Mouse (Mus musculus): ENCODE data around the gene Cdc16.
"Not testable (repeated sequence)": the region's sequence is repeated elsewhere in the genome, so short reads cannot be mapped to it uniquely, and the experiment has no call there.

Gene Cdc16

GRCm38 (mm10) chr8:13756982-13757804 lies at the start of gene Cdc16:
Gene Cdc16, plus strand, starts transcription at chr8:13757676.
- DNase-seq = peak; percentile 93

- no peak for DNase-seq
Observed at GRCm38 (mm10) chr8:13708514-13708913, 49.0 kb upstream of the Cdc16 start.

GRCm38 (mm10) chr8:13718980-13719379 lies 38.5 kb upstream of the Cdc16 start:
- DNase-seq = no peak

GRCm38 (mm10) chr8:13725722-13726121 lies 31.8 kb upstream of the Cdc16 start:
- peak; percentile 43 for DNase-seq

- no peak for DNase-seq
Observed at GRCm38 (mm10) chr8:13727469-13728094, 29.9 kb upstream of the Cdc16 start.

GRCm38 (mm10) chr8:13740323-13740770 lies 17.1 kb upstream of the Cdc16 start:
- peak; percentile 11 for DNase-seq

- no peak for DNase-seq
Observed at GRCm38 (mm10) chr8:13740817-13741613, 16.5 kb upstream of the Cdc16 start.

- DNase-seq = not testable (repeated sequence)
Observed at GRCm38 (mm10) chr8:13746212-13746611, 11.3 kb upstream of the Cdc16 start.

- DNase-seq = no peak
Observed at GRCm38 (mm10) chr8:13747626-13748025, 9.8 kb upstream of the Cdc16 start.

- DNase-seq = peak; percentile 90
Observed at GRCm38 (mm10) chr8:13753680-13754079, 3.8 kb upstream of the Cdc16 start.

- DNase-seq = no peak
Observed at GRCm38 (mm10) chr8:13756480-13756879, 996 bp upstream of the Cdc16 start.

- DNase-seq = peak; percentile 14
Observed at GRCm38 (mm10) chr8:13757805-13758727, 590 bp downstream of the Cdc16 start.

- no peak for DNase-seq
Observed at GRCm38 (mm10) chr8:13769206-13769605, 11.7 kb downstream of the Cdc16 start.

- no peak for DNase-seq
Observed at GRCm38 (mm10) chr8:13780536-13780935, 23.1 kb downstream of the Cdc16 start.

GRCm38 (mm10) chr8:13785250-13785763 lies 27.8 kb downstream of the Cdc16 start, which contains the start of gene Upf3a:
Gene Upf3a, plus strand, starts transcription at chr8:13785615.
- peak; percentile 88 for DNase-seq

- peak; percentile 100 for DNase-seq
Observed at GRCm38 (mm10) chr8:13785764-13786299, 28.4 kb downstream of the Cdc16 start.

GRCm38 (mm10) chr8:13789606-13790005 lies 32.1 kb downstream of the Cdc16 start:
- DNase-seq = no peak

GRCm38 (mm10) chr8:13793097-13793745 lies 35.7 kb downstream of the Cdc16 start:
- DNase-seq = no peak

GRCm38 (mm10) chr8:13793746-13794101 lies 36.2 kb downstream of the Cdc16 start:
- no peak for DNase-seq

- no peak for DNase-seq
Observed at GRCm38 (mm10) chr8:13797676-13798075, 40.2 kb downstream of the Cdc16 start.

- DNase-seq = no peak
Observed at GRCm38 (mm10) chr8:13799566-13799965, 42.1 kb downstream of the Cdc16 start.
